Mouse (Mus musculus): ENCODE measurements at regions not wholly inside any gene's neighbourhood (a gene's known extent, or its start where the extent isn't known, plus 50 kb on each side); places are given as distances from the start of the nearest gene placed in this dataset.

GRCm38 (mm10) chr3:138675881-138676280 lies 66.1 kb upstream of the Tspan5 start:
- no peak for ATAC-seq (ENCODE audit: low FRiP score)
- H3K27me3 ChIP-seq (replicated peaks), result no peaks in the 10 kb centered on the region
- H3K9ac ChIP-seq (replicated peaks), result no peak overlapping the region
- H3K4me3 ChIP-seq (replicated peaks), result no peak overlapping the region
- no peak overlapping the region for H3K27ac ChIP-seq (replicated peaks)
- WGBS, result 56% methylated on average over 2 of the region's 2 CpGs
- no peaks in the 10 kb centered on the region for H3K9me3 ChIP-seq (replicated peaks)
- no peaks in the 10 kb centered on the region for H3K36me3 ChIP-seq
- H3K4me2 ChIP-seq, result no peak overlapping the region
- H3K4me1 ChIP-seq, result no peaks in the 10 kb centered on the region

DNA sequence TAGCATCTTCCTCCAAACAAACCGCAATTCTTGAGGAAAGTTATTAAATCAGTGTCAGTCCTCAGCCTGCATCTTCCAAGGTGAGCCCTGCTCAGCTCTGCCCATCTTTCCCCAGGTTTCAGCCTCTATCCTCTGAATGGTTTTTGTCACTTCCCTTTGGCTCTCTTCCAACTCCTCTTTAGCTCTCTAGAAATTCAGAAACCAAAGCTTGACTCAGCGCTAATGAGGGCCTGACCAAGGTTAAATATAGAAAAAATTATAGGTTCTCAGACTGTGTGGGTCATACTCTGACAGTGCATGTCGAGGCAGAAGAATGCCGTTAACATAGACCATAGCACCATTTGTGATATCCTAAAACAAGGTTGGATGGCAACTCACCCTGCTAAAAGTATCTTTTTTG lies 63.6 kb upstream of the Tspan5 start:
- Histone ChIP-seq H3K27ac (replicated peaks) (no peak overlapping the region), H3K36me3 (no peaks in the 10 kb centered on the region), H3K9me3 (replicated peaks) (no peaks in the 10 kb centered on the region), H3K4me3 (replicated peaks) (no peak overlapping the region), H3K4me2 (no peak overlapping the region), H3K4me1 (no peaks in the 10 kb centered on the region), H3K9ac (replicated peaks) (no peak overlapping the region), H3K27me3 (replicated peaks) (no peaks in the 10 kb centered on the region)
- 83% methylated on average over 4 of the region's 4 CpGs for WGBS
- no peak for ATAC-seq (ENCODE audit: low FRiP score)

- no peaks in the 10 kb centered on the region for H3K9me3 ChIP-seq (replicated peaks)
- H3K27me3 ChIP-seq (replicated peaks), result no peaks in the 10 kb centered on the region
- H3K4me3 ChIP-seq (replicated peaks), result no peak overlapping the region
- ATAC-seq (ENCODE audit: low FRiP score), result no peak
- H3K27ac ChIP-seq (replicated peaks), result no peak overlapping the region
- H3K9ac ChIP-seq (replicated peaks), result no peak overlapping the region
- no peaks in the 10 kb centered on the region for H3K4me1 ChIP-seq
- no peaks in the 10 kb centered on the region for H3K36me3 ChIP-seq
- WGBS, result 63% methylated on average over 11 of the region's 11 CpGs
- no peak overlapping the region for H3K4me2 ChIP-seq
Observed at GRCm38 (mm10) chr3:138686636-138687230, 55.3 kb upstream of the Tspan5 start.

GRCm38 (mm10) chr3:138688606-138689005 lies 53.4 kb upstream of the Tspan5 start:
- Histone ChIP-seq H3K27ac (replicated peaks) (no peak overlapping the region), H3K27me3 (replicated peaks) (no peaks in the 10 kb centered on the region), H3K9me3 (replicated peaks) (no peaks in the 10 kb centered on the region), H3K9ac (replicated peaks) (no peak overlapping the region), H3K4me3 (replicated peaks) (no peak overlapping the region), H3K4me1 (no peaks in the 10 kb centered on the region), H3K36me3 (no peaks in the 10 kb centered on the region), H3K4me2 (no peak overlapping the region)
- WGBS, result 90% methylated on average over 5 of the region's 5 CpGs
- no peak for ATAC-seq (ENCODE audit: low FRiP score)

All from neural tube, embryonic 15.5 days (tissue).